Mouse (Mus musculus): ENCODE data around the gene Med20.

- no peak for TF ChIP-seq CTCF (IDR thresholded peaks at IDR 0.05; ENCODE audit: low read depth)
- TF ChIP-seq EP300 (IDR thresholded peaks at IDR 0.05; ENCODE audit: low read depth): no peak
Measured at GRCm38 (mm10) chr17:47571621-47572020, 39.8 kb upstream of the Med20 start.

All from liver, embryonic 14.5 days (tissue).